Mouse (Mus musculus): Measurements from ENCODE around the gene Prdm9. TPM values are rescaled to one million over a fixed set of nuclear protein-coding genes. Genes with fewer than 3 reads are reported as not detected.
"Not testable (repeated sequence)": the region's sequence is repeated elsewhere in the genome, so short reads cannot be mapped to it uniquely, and the experiment has no call there.

Prdm9 gene
- polyA plus RNA-seq, 1 experiment from 2014 or later, result 1.6 TPM

DNA sequence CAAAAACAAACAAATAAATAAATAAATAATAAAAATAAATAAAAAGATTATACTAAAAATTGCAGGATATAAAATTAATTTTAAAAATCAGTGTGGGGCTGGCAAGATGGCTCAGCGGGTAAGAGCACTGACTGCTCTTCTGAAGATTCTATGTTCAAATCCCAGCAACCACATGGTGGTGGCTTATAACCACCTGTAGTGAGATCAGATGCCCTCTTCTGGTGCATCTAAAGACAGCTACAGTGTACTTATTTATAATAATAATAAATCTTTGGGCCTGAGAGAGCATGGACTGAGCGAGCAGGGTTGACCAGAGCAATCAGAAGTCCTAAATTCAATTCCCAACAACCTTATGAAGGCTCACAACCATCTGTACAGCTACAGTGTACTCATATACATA is 4.2 kb downstream of the Prdm9 start:
- H3K27ac ChIP-seq (replicated peaks), result no peak overlapping the region
- no peaks in the 10 kb centered on the region for H3K4me1 ChIP-seq (replicated peaks; ENCODE audit: control insufficient read depth, insufficient read depth)
- WGBS, result 89% methylated on average over 2 of the region's 2 CpGs
- H3K4me3 ChIP-seq (ENCODE audit: low read depth, low read length), result no peak overlapping the region
- no peaks in the 10 kb centered on the region for H3K36me3 ChIP-seq (ENCODE audit: control insufficient read depth, insufficient read depth, low read length)
- no peak overlapping the region for H3K4me2 ChIP-seq (replicated peaks; ENCODE audit: low read depth)
- no peak for ATAC-seq (ENCODE audit: low FRiP score, low TSS enrichment)
- DNase-seq (ENCODE audit: low spot score), result no peak
- no peak overlapping the region for H3K9ac ChIP-seq (ENCODE audit: low read length)
- no peaks in the 10 kb centered on the region for H3K27me3 ChIP-seq (ENCODE audit: control insufficient read depth, insufficient read depth, low read length)
- no peak for TF ChIP-seq EP300 (optimal IDR thresholded peaks at IDR 0.05)
- no peaks in the 10 kb centered on the region for H3K9me3 ChIP-seq (ENCODE audit: control insufficient read depth, low read length)

DNA sequence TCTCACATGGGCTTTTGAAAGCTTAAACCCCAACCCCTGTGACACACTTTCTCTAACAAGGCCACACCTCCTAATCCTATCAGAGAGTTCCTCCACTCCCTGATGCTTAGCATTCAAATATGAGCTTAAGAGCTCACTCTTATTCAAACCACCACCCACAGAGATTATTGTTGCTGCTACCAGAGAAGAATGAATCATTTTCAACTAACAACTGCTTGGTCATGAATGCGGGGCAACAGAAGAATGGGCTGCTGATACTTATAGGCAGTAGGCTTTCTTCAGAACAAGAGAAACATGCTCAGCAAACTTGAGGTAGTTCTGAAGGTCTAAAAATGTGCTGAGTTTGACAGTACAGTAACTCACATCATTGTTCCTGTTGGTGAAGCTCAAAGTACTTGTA is 14.4 kb downstream of the Prdm9 start:
- DNase-seq (ENCODE audit: low spot score), result no peak
- Histone ChIP-seq H3K4me1 (replicated peaks; ENCODE audit: control insufficient read depth, insufficient read depth) (no peaks in the 10 kb centered on the region), H3K9me3 (ENCODE audit: control insufficient read depth, low read length) (no peaks in the 10 kb centered on the region), H3K9ac (ENCODE audit: low read length) (no peak overlapping the region), H3K27me3 (ENCODE audit: control insufficient read depth, insufficient read depth, low read length) (no peaks in the 10 kb centered on the region), H3K36me3 (ENCODE audit: control insufficient read depth, insufficient read depth, low read length) (no peaks in the 10 kb centered on the region), H3K4me2 (replicated peaks; ENCODE audit: low read depth) (no peak overlapping the region), H3K27ac (replicated peaks) (no peak overlapping the region), H3K4me3 (ENCODE audit: low read depth, low read length) (no peak overlapping the region)
- TF ChIP-seq EP300 (optimal IDR thresholded peaks at IDR 0.05) (no peak), CTCF (IDR thresholded peaks at IDR 0.05; ENCODE audit: low read depth) (no peak)
- 51% methylated on average over 1 of the region's 1 CpGs for WGBS
- ATAC-seq (ENCODE audit: low FRiP score, low TSS enrichment), result no peak

DNA sequence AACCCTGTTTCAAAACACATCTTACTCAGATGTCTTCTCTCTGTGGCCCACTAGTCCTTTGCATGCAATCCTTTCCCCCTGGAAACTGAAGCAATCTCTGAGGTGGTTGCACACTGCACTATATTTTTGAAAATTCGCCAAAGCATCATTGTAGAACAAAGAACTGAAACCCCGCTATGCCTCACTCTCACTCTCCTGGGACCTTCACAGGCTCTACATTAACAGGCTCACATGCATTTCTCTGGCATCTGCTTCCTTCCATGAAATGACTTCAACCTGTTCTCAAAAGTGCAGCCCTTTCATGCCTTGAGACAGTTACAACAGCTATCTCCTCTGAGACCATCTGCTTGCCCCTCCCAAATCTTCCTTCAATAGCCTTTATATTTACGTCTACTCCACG is 17.7 kb downstream of the Prdm9 start:
- no peak for DNase-seq (ENCODE audit: low spot score)
- no peaks in the 10 kb centered on the region for H3K9me3 ChIP-seq (ENCODE audit: control insufficient read depth, low read length)
- ATAC-seq (ENCODE audit: low FRiP score, low TSS enrichment), result no peak
- H3K4me3 ChIP-seq (ENCODE audit: low read depth, low read length), result no peak overlapping the region
- H3K9ac ChIP-seq (ENCODE audit: low read length), result no peak overlapping the region
- no peak overlapping the region for H3K27ac ChIP-seq (replicated peaks)
- TF ChIP-seq EP300 (optimal IDR thresholded peaks at IDR 0.05) (no peak), CTCF (IDR thresholded peaks at IDR 0.05; ENCODE audit: low read depth) (no peak)
- H3K36me3 ChIP-seq (ENCODE audit: control insufficient read depth, insufficient read depth, low read length), result no peaks in the 10 kb centered on the region
- no peaks in the 10 kb centered on the region for H3K4me1 ChIP-seq (replicated peaks; ENCODE audit: control insufficient read depth, insufficient read depth)
- H3K27me3 ChIP-seq (ENCODE audit: control insufficient read depth, insufficient read depth, low read length), result no peaks in the 10 kb centered on the region
- H3K4me2 ChIP-seq (replicated peaks; ENCODE audit: low read depth), result no peak overlapping the region
- 68% methylated on average over 4 of the region's 4 CpGs for WGBS

DNA sequence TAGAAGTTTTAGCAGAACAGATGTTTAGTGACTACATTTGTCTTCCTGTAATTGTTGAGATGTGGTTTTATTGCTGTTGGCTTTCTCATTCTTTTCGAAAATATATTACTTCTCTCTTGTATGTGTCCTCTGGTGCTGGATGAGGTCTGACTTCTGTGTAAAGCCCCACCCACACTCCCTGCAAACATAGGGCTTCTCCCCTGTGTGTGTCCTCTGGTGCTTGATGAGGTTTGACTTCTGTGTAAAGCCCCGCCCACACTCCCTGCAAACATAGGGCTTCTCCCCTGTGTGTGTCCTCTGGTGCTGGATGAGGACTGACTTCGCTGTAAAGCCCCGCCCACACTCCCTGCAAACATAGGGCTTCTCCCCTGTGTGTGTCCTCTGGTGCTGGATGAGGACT is 20.3 kb downstream of the Prdm9 start:
- H3K4me1 ChIP-seq (replicated peaks; ENCODE audit: control insufficient read depth, insufficient read depth); H3K27me3 ChIP-seq (ENCODE audit: control insufficient read depth, insufficient read depth, low read length); H3K27ac ChIP-seq (replicated peaks); H3K36me3 ChIP-seq (ENCODE audit: control insufficient read depth, insufficient read depth, low read length); H3K4me3 ChIP-seq (ENCODE audit: low read depth, low read length); ATAC-seq (ENCODE audit: low FRiP score, low TSS enrichment); H3K9me3 ChIP-seq (ENCODE audit: control insufficient read depth, low read length); H3K4me2 ChIP-seq (replicated peaks; ENCODE audit: low read depth); H3K9ac ChIP-seq (ENCODE audit: low read length); DNase-seq (ENCODE audit: low spot score): not testable (repeated sequence)
- 45% methylated on average over 3 of the region's 4 CpGs for WGBS

DNA sequence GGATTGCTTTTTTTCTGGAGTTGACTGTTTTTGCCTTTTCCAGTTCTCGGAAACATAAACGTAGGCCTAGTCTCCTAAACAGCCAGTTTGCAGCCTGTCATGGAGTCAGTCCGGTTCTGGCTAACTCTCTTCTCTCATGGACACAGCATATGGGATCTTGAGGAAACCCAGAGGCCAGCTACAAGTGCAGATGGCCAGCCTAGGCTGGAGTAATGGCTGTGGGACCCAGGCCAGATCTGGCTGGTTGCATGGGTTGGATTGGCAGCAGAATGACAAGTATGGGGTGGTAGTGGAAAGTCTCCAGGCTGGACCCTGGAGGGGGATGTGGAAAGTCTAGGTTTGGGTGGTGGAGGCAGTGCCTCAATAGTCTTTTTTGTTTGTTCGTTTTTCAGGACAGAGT is 23.8 kb downstream of the Prdm9 start:
- DNase-seq (ENCODE audit: low spot score) (no peak), ATAC-seq (ENCODE audit: low FRiP score, low TSS enrichment) (no peak)
- Histone ChIP-seq H3K4me3 (ENCODE audit: low read depth, low read length) (no peak overlapping the region), H3K27ac (replicated peaks) (no peak overlapping the region), H3K9ac (ENCODE audit: low read length) (no peak overlapping the region), H3K36me3 (ENCODE audit: control insufficient read depth, insufficient read depth, low read length) (no peaks in the 10 kb centered on the region), H3K4me2 (replicated peaks; ENCODE audit: low read depth) (no peak overlapping the region), H3K4me1 (replicated peaks; ENCODE audit: control insufficient read depth, insufficient read depth) (no peaks in the 10 kb centered on the region), H3K9me3 (ENCODE audit: control insufficient read depth, low read length) (no peaks in the 10 kb centered on the region), H3K27me3 (ENCODE audit: control insufficient read depth, insufficient read depth, low read length) (no peaks in the 10 kb centered on the region)
- 63% methylated on average over 4 of the region's 4 CpGs for WGBS
- no peak for TF ChIP-seq CTCF (IDR thresholded peaks at IDR 0.05; ENCODE audit: low read depth)
- no peak for TF ChIP-seq EP300 (optimal IDR thresholded peaks at IDR 0.05)

DNA sequence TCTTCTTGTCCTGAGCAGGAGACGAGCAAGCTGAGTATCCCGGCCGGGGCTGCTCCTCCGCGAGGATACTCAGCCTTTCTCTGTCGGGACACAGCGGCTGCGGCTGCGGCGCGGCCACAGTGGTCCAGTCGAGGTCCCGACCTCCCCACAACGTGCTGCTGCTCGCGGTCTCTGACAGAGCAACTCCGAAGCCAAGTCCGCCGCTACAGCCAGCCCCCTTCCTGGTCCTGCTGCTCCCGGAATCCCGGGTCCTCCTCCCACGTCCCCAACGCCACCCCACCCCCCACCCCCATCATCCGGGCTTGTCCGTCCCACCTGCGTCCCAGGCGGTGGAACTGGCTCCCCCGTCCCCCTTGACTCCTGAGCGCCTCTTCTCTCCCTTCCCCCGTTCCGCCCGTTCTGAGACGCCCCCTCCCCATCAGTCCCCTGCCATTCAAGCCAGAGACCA is 27.7 kb downstream of the Prdm9 start:
- Histone ChIP-seq H3K27ac (replicated peaks) (no peak overlapping the region), H3K4me3 (ENCODE audit: low read depth, low read length) (peak overlapping the region; percentile 44), H3K9me3 (ENCODE audit: control insufficient read depth, low read length) (no peaks in the 10 kb centered on the region), H3K36me3 (ENCODE audit: control insufficient read depth, insufficient read depth, low read length) (no peaks in the 10 kb centered on the region), H3K4me2 (replicated peaks; ENCODE audit: low read depth) (peak overlapping the region; percentile 85), H3K9ac (ENCODE audit: low read length) (peak overlapping the region; percentile 59), H3K4me1 (replicated peaks; ENCODE audit: control insufficient read depth, insufficient read depth) (no peaks in the 10 kb centered on the region), H3K27me3 (ENCODE audit: control insufficient read depth, insufficient read depth, low read length) (no peaks in the 10 kb centered on the region)
- no peak for ATAC-seq (ENCODE audit: low FRiP score, low TSS enrichment)
- peak; percentile 21 for DNase-seq (ENCODE audit: low spot score)
- WGBS, result under 1% methylated on average over 32 of the region's 33 CpGs
- no peak for TF ChIP-seq CTCF (IDR thresholded peaks at IDR 0.05; ENCODE audit: low read depth)
- TF ChIP-seq EP300 (optimal IDR thresholded peaks at IDR 0.05), result no peak
